Mouse (Mus musculus): Measurements from ENCODE around the gene Fam172a.

GRCm38 (mm10) chr13:77742822-77743221 lies 41.0 kb downstream of the Fam172a start:
- TF ChIP-seq GATA1 (IDR thresholded peaks at IDR 0.05; ENCODE audit: low read length) (no peak), TAL1 (IDR thresholded peaks at IDR 0.05; ENCODE audit: low read length) (no peak)

Measured in erythroblast, embryonic 14.5 days (primary cell).